Mouse (Mus musculus) left cerebral cortex, postnatal 10 days (tissue): ENCODE data around the gene Plcb2. TPM values are rescaled to one million over a fixed set of nuclear protein-coding genes. Genes with fewer than 3 reads are reported as not detected.

ENCODE experiments used
- DNase-seq, 2 experiments: peaks; one replicate each; pipeline ENCODE4 v3.0.0; 2021 to 2022; ENCODE audit warnings: low spot score in 2 of 2, mixed read lengths in 1 of 2; ENCODE audit errors: extremely low spot score in 1 of 2
- intact Hi-C: fragments of 180-260 bp; cut with DNase I; formaldehyde crosslinking; loops from one replicate; pipeline ENCODE4 v1.15.1; 2025
- total RNA-seq, 2 experiments: library from RNA; stranded (reverse); gene quantifications; 2 replicates each; pipeline ENCODE4 v1.2.3; 2021

The Plcb2 gene
- total RNA-seq, 2 experiments from 2014 or later: 2.2 to 3.3 TPM

DNA sequence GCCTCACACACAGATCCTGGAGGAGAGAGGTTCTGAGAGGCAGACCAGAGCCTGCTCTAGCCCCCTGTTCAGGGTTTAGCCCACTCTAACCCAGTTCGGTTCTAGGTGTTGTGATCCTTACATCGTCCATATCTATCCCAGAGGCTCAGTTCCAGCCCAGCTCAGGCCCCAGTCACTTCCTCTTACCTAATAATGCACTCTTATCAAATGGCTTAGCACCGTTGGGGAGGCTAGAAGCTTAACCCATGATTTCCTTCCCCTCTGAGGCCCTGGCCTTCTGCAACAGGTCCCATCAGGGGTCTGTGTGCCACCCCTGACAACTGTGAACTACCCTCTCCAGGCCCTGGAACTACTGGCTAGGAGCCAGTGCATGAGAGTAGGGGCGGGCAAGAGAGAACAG lies 956 bp upstream of the Plcb2 start:
- DNase-seq: peak in 1 of 2 experiments; percentile 18
- intact Hi-C loops: no loop called here

DNA sequence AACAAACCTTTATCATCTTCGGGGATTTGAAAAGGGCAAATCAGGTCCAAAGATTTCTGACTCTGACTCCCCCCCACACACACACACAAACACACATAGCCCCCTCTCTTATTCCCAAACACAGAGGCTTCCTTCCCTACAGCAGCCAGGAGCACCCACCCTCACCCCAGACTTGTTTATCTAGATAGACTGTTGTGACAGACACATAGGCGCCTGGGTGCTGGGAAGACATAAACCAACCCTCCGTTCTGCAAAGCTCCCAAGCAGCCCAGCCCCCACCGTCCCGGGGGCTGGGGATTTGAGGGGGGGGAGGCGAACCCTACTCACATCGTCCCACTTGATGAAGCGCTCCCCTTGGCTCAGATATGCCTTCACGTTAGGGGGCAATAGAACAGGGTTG lies 327 bp downstream of the Plcb2 start:
- intact Hi-C loops: no loop called here
- peak in 1 of 2 experiments; percentile 27 for DNase-seq

DNA sequence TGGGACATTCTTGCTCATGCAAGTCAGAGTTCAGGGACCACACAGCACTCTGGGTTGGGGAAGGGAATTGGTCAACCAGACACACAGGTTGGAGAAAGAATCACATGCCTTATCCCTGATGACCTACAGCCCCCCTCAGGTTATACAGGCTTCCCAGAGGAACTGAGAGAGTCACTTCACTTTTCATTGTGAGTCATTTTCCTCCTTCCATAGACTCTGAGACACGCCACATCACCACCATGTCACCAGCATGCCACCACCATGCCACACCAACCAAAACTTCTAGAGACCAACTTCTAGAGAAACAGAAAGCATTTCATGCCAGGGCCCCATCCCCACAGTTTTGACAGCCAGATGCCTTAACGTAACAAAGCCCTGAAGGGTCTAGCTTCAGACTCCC lies 1.4 kb downstream of the Plcb2 start:
- intact Hi-C loops: no loop called here
- DNase-seq: no peak

DNA sequence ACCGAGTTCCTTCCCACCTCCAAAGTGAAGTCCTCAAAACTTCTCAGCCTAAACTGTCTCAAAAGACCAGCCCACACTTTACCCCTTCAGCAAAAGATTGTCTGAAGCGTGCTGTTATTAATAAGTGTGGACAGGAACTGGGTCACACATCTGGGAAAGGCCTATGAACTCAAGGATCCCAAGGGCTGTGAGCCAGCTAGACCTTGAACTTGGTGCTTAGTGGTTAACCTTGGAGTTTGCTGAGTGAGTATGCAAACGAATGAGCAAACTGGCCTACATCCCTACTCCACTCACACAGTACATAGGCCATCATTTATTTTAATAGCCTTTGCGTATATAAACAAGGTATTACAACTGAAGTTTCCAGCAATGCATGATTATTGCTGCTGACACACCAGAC lies 2.7 kb downstream of the Plcb2 start:
- intact Hi-C loops: no loop called here

DNA sequence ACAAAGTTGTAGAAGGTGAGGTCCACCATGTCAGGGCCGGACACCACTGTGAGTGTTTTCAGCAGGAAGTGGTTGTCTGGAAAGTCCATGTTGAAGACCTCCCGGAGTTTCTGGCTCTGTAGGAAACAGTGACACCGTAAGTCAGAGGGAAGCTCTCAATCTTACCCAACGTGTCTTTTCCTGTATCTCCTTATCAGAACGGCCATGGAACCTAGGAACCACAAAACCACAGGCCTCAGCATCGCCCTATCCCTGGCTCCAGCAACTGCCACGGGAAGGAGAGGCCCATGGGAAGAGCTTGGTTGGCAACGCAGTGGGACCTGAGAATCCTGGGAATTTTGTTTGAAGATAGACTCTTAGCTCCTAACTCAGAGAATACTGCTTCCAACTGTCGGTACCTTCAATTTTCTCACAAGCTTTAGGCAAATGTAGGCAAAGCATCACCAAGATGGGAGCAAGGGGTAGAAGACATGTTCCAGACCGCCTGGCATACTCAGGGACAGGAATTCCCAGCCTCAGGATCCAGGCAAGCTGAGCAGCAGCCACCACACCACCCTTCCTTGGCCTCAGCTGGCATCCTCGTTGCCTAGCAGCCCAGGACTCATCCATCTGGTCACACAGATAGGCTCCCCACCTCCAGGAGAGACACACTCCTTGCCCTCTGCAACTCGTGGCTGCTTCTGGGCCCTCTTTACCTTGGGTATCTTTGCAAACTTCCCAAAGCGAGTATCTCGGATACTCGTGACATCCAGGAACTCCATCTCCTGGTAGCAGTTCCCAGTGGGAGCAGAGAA lies 4.3 kb downstream of the Plcb2 start:
- intact Hi-C loops: no loop called here
- DNase-seq: peak in 1 of 2 experiments; percentile 12

More for the DNA sequence above, 2.7 kb downstream of the Plcb2 start:
- DNase-seq: no peak

DNA sequence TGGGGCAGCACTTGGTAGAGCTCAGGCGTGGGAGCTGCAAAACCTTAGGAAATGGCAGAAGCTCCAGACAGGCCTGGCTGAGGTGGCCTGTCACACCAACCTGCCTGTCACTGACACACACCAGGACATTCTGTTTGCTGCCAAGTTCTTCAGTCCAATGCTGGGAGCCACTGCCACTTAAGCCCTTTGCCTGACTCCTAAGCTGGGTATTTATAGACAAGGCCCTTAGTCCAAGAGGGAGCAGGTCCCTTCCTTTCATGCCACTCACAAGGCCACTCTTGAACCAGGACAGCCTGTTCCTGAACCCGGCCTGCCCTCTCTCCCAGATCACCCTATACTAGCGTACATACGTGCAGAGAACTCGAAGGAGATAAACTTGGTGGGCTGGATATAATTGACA lies 11.6 kb downstream of the Plcb2 start:
- intact Hi-C loops: no loop called here
- DNase-seq: peak in 1 of 2 experiments; percentile 8

DNA sequence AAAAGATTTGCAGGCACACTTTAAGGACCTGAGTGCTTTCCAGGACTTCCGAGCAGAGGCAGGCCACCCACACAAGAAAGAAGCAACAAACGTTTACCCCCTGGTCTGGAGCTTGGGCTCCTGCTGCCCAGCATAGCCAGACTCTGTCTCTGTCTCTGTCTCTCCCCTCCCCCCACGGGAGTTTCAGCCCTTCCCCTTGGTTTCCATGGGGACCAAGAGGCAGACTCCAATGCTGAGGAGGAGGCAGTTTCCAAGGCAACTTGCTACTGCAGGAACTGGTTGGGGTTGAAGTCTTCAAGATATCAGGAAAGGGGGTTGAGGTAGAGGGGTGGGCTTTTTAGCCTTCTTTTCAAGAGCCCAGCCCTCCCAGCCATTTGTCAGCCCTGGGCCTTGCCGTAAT lies 14.0 kb downstream of the Plcb2 start:
- DNase-seq: peak; percentile 76 to 83
- intact Hi-C loops: no loop called here

DNA sequence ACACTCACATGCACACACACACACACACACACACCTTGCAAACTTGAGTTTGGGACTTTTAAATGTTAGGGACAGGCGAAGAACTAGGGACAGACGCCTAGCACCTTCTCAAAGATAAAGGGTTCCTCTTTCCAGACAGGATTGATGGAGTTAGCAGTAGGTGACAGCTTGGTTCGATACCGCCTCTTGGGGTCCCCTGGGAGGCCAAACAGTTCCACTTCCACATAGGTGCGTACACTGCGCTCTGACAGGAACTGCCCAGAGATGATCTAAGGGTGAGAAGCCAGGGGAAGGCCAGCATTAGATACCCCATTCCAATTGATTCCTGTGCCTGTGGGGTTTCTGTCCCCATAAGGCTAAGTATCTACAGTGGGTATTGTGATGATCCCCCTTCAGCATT lies 14.6 kb downstream of the Plcb2 start:
- intact Hi-C loops: no loop called here
- peak in 1 of 2 experiments; percentile 12 for DNase-seq

DNA sequence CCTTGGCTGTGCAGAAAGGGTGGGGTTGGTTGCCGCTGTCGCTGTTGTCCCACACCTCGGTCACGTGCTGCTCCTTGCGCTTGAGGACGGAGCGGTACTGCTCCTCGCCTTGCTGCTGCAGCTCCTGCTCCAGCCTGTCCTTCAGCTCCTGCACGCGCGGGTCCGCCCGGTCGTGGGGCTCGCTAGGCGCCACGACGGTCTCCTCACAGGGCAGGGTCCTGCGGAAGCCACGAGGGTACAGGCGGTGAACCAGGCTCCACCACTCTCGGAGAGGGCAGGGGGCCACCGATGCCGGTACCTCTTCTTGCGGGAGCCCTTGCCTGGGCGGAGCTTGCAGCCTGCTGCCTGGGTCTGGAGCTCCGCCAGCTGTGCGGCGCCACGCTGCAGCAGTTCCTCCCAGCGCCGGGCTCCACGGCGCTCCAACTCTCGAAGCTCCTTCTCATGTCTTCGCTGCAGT lies 17.2 kb downstream of the Plcb2 start:
- intact Hi-C loops: no loop called here
- peak in 1 of 2 experiments; percentile 82 for DNase-seq

DNA sequence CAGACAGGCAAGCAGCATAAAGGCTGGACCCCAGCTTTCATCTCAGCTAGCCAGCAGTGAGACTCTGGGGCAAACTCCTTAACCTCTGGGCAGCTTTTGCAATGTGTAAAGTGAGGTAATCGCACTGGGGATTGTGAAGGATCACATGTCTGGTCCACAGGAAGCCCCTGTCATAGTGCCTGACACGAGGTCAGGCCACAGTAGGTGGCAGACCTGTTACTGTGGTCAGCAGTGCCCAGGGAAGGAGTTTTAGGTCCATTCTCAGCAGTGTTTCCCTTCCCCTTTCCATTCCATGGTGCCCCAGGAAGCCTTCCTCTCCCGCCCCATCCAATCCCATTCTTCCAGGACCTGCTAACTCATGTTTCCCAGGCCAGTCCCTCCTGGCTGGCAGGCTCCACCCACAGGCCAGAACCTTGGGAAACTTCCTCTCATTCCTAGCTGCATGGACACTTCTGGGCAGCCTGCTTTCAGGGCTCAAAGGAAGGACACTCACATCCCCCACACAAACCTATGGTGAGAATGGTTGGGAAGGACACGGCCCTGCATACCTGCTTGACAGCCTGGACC lies 18.5 kb downstream of the Plcb2 start:
- intact Hi-C loops: no loop called here
- peak in 1 of 2 experiments; percentile 51 for DNase-seq

DNA sequence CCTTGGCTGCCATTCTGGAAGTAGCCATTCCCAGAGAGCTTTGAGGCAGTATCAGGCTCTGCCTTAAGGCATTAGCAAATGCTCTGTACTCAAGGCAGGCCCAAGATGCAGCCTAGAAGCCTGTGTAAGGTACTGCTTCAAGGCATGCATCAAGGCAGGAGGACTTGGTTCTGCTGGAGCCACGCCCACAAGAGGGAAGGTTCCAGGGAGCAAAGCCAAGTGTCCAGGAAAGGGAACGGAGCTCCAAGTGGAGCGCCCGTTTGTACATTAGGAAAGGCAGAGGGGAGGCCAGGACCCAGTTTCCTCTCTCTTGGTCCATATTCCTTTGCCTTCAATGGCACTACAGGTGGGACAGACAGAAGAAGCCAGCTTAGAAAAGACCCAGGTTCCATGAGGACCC lies 19.8 kb downstream of the Plcb2 start:
- no peak for DNase-seq
- intact Hi-C loops: no loop called here

DNA sequence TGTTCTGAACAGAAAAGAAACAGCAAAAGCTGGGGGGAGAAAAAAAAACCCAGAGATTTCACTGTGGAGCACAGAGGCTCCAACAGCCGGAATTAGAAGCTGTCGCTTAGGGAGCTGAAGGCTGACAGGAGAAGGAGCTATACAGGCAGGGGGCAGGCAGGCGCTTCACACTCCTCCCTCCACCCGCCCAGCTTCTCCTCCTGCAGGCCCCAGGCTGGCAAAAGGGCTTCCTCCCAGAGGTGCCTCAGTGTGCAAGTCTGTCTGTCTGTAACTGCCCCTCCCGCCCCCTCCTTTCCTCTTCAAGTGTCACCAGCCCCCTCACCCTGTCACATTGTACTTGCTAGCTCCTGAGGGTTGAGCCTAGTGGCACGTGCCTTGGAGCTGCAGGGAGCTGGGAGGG lies 21.8 kb downstream of the Plcb2 start:
- no peak for DNase-seq

DNA sequence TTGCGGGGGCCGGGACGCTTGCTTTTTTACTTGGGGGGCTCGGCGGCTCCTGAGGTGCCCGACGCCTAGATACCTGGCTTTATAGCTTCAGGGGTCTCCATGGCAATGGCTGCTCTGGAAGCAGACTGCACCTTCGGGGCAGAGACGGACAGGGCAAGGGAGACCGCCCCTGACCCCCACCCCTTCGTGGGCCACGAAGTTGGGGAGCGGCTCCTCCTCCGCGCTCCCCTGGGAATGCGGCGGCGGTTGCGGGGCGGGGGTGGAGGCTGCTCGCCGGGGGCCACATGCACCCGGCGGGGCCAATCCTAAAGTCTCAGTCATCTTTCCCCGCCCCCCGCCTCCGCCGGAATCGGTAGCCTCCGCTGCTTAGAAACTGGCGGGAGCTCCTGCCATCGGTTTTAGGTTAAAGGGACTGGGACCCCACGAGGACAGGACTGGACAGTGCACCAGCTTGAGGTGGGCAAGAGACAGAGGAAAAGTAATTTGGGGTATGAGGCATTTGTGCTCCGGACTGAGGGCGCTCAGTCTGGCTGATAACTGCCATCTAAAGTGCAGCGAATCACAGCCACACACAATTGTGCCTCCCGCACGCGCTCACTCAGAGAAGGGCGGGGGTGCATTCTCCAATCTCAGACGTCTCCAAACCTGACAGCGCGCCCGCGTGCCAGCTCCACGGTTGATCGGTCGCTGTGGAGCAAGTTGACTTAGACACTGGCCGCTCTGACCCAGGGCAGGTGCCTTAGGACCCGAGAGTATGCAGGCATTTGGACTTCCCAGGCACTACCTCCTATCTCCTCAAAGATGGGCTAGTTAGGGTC lies 24.1 kb downstream of the Plcb2 start, which contains the start of gene Ankrd63:
Ankrd63 (minus strand) TSS at position 51 of the 818 bp plus-strand sequence.
- DNase-seq: no peak
- intact Hi-C loops: loop anchor here (5.0 kb wide), 2 partner anchors 43 to 178 kb away; partner anchors contain the start of gene Inafm2

More for the DNA sequence above, 21.8 kb downstream of the Plcb2 start:
- intact Hi-C loops: no loop called here

DNA sequence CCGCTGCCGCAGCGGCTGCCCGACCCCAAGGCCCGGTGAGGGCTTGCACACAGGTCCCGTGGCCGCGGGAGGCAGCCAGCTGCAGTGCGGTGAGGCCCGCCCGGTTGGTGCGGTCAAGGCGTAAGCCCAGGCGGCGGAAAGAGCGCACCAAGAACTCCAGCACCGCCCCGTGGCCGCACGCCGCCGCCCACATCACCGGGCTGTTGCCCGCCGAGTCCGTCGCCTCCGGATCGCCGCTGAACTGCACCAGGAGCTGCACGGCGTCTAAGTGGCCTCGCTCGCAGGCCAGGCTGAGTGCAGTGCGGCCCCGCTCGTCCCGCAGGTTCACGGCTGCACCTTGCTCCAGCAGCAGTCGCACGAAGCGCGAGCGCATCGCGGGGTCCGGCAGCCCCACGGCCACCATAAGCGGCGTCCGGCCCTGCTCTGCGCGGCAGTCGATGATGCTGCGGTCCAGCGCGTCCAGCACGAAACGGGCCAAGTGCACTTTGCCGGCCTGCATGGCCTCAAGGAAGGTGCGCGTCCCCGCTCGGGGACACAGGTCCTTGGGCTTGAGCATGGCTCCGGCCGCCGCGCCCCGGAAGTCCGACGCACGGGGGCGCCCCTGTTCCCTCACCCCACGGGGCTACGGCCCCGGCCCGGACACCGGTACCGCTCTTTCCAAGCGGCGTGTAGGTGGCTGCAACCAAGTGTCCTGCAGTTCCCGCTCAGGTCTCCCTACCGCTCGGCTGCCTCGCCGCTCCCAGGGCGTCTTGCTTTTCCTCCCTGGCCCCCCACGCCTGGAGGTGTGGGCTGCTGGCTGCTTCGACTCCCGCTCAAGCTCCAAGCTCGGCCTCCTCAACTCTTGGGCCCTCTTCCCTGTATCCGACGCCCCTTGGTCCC lies 25.1 kb downstream of the Plcb2 start:
- DNase-seq: peak in 1 of 2 experiments; percentile 72
- intact Hi-C loops: loop anchor here (5.0 kb wide), 2 partner anchors 44 to 179 kb away; partner anchors contain the start of gene Inafm2

DNA sequence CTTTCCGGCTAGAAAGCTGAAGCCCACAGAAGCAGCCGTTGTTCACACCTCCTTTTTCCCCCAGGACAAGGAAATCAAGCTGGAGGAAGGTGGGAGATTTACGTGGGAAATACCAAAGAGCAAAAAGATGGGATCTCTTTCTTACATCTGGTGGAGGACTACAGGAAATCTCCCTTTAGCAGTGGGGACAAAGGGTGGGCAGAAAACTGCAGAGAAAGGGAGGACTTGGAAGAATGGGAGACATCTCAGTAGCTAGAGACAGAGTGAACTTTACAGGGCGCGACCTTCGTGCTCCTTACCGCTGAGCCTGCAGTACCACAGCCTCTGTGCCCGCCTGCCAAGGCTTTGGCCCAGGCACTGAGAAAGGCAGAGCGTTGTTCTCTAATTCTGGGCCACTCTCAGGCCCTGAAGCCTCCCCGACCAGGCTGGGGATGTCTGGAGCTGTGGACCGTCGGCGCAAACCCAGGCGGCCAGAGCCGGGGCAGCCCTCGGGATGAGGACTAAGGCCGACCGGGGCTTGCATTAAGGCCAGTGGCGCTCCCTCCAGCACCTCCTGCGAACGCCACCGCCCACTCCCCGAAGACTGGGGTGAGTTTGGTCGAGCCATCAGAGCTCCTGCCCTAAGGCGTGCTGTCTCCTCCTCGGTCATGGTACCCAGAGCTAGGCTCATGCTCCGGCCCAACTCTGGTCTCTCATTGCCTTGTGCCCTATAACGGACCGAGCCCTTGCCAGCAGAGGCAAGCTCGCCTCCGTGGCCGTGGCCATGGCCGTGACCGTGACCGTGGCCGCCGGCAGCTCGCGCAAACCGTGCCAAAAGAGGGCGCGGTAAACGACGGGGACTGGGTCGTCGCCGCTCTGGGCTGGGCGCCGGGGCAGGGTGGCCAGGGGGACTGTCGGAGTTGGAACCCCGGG lies 26.0 kb downstream of the Plcb2 start:
- DNase-seq: no peak
- intact Hi-C loops: loop anchor here (5.0 kb wide), 2 partner anchors 45 to 180 kb away; partner anchors contain the start of gene Inafm2

DNA sequence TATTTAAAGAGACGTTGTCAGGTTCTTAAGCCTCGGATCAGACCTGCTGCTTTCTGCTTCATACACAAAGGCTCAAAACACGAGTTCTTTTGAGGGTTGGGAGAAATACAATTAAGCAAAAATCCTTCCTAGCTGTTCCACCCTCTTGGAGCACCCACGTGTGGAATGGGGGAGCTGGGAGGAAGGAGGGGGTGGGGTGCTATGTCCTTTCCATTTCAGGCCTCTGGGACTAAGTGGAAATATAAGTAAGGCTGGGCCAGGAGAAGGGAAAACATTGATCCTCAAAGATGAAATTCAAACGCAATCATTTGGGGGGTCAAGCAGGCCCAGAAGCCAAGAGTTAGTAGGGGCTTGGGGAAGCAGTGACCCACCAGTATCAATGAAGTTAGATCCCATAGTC lies 27.1 kb downstream of the Plcb2 start:
- no peak for DNase-seq
- intact Hi-C loops: loop anchor here (5.0 kb wide), 2 partner anchors 46 to 181 kb away; partner anchors contain the start of gene Inafm2
